Mouse (Mus musculus) cortical plate, adult 2 months (tissue): ENCODE results near the gene Rbbp7. TPM values are rescaled to one million over a fixed set of nuclear protein-coding genes. Genes with fewer than 3 reads are reported as not detected.
"Not testable (repeated sequence)": the region's sequence is repeated elsewhere in the genome, so short reads cannot be mapped to it uniquely, and the experiment has no call there.

Experiments
- H3K27ac ChIP-seq: fragments of 200-500 bp; 2 replicates; pipeline ENCODE4 v1.5.1; 2012; ENCODE audit warnings: low read length, control low read depth, inconsistent platforms; ENCODE audit not compliant: insufficient read depth
- H3K4me1 ChIP-seq: fragments of 200-500 bp; 2 replicates; pipeline ENCODE4 v1.6.1; 2011; ENCODE audit warnings: low read length; ENCODE audit not compliant: control insufficient read depth, insufficient read depth
- H3K4me3 ChIP-seq: fragments of 200-500 bp; 2 replicates; pipeline ENCODE4 v1.5.1; 2011; ENCODE audit warnings: mild to moderate bottlenecking, low read length, control low read depth; ENCODE audit not compliant: insufficient read depth
- CTCF ChIP-seq: fragments of 200-500 bp; IDR thresholded peaks from 2 replicates; pipeline ENCODE4 v1.5.1; 2011; ENCODE audit warnings: mild to moderate bottlenecking, control low read depth, low read length; ENCODE audit not compliant: insufficient read depth; ENCODE audit errors: extremely low read depth
- POLR2A ChIP-seq: fragments of 200-500 bp; IDR thresholded peaks from 2 replicates; pipeline ENCODE4 v1.6.1; 2011; ENCODE audit warnings: mild to moderate bottlenecking, low read length, control low read depth; ENCODE audit not compliant: insufficient read depth; ENCODE audit errors: extremely low read depth
- polyA plus RNA-seq: library from polyadenylated mRNA; depleted of rRNA; stranded (reverse); fragments of >200 nt; gene quantifications from 2 replicates; pipeline ENCODE4 v1.2.3, GENCODE M21; 2012

Gene Rbbp7
- polyA plus RNA-seq, 1 experiment: 121 TPM

DNA sequence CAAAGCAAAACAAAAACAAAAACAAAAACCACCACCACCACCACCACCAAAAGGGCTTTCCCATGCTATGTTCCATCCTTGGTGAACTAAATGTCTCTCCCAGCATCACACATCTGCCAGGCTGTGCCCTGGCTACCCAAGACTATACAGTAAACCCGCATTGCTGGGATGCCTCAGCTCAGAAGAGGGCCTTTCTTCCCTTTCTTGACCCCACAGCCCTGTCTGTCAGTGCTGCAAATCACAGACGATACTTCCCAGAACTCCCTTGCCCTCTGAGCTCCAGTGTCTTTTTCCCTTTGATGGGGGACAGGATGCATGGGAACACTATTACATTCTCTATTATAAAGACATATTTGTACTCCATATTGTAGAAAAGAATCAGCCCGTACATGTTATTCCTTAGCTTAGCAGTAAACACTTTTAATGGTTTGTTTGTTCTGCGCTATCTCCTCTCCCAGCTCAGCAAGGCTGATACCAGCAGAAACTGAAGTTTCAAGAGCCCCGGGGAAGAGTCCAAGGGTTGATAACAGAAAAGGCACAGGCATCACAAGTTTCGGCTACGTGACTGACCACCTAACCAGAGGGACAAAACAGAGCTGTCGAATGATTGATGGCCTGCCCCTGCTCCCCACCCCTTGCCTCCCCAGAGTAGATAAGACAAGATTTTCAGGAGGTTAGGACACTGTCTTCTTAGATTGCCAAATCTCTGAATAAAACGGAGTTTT lies 11.3 kb upstream of the Rbbp7 start:
- no peaks in the 10 kb centered on the region for H3K4me1 ChIP-seq
- H3K27ac ChIP-seq: no peak overlapping the region
- TF ChIP-seq CTCF (no peak), POLR2A (no peak)
- H3K4me3 ChIP-seq: no peak overlapping the region

DNA sequence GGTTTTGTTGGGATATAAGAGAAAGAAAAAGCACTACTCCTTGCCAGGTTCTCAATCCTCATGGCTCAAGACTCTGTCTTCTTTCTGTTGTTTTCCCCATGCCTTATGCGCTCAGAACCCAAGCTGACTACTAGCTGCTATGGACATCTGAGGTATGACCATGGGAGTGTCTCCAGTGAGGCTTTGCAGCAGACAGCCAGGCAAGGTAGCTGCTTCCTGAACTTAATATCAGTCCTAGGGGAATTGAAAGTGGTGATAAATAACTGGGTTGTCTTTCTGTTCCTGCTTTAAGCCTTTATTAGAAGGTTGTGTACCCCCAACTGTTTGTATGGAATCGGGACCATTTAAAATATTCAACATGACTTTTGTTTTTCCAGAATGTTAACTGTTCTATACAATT lies 7.8 kb upstream of the Rbbp7 start:
- Histone ChIP-seq H3K27ac (no peak overlapping the region), H3K4me1 (no peaks in the 10 kb centered on the region), H3K4me3 (no peak overlapping the region)
- TF ChIP-seq CTCF: no peak
- TF ChIP-seq POLR2A: no peak

DNA sequence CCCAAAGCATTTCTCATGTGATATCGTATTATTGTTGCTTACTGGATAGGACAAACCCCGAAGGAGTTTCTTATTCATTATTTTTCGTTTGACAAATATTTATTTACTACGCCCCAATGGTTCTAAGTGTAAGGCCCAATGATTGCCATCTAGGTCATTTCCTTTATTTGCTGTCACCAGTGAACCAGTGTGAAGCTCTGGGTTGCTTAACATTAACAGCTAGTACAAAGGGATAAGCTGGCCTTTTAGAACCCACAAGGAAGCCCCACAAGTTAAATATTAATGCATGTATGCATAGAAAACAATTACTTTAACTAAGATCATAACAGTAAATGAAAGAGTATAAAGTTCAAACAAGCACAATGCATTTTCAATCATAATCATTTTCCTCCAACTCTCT lies 5.9 kb upstream of the Rbbp7 start:
- TF ChIP-seq CTCF: no peak
- TF ChIP-seq POLR2A: no peak
- no peak overlapping the region for H3K27ac ChIP-seq

DNA sequence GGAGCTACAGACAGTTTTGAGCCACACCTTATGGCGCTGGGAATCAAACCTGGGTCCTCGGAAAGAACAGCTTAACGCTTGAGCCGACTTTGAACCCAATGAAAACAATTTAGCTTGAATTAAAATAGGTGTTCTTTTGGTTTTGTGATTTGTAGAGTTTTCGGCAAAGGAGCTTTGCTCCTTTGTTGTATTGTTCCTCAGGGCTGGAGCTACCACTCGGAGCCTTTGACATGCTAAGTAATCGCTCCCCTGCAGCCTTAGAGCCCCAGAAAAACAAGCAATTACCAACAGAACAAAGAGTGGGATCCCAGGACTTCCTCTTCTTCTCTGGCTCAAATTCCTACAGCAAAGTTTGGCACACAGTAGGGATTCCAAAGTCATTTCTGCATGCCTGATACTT lies 4.1 kb upstream of the Rbbp7 start:
- no peak overlapping the region for H3K27ac ChIP-seq
- H3K4me3 ChIP-seq: no peak overlapping the region
- H3K4me1 ChIP-seq: no peaks in the 10 kb centered on the region; the same call in 1 of the 2 replicates
- TF ChIP-seq POLR2A (no peak), CTCF (no peak)

More for the DNA sequence above, 5.9 kb upstream of the Rbbp7 start:
- Histone ChIP-seq H3K4me1 (no peaks in the 10 kb centered on the region; the same call in 1 of the 2 replicates), H3K4me3 (no peak overlapping the region)

DNA sequence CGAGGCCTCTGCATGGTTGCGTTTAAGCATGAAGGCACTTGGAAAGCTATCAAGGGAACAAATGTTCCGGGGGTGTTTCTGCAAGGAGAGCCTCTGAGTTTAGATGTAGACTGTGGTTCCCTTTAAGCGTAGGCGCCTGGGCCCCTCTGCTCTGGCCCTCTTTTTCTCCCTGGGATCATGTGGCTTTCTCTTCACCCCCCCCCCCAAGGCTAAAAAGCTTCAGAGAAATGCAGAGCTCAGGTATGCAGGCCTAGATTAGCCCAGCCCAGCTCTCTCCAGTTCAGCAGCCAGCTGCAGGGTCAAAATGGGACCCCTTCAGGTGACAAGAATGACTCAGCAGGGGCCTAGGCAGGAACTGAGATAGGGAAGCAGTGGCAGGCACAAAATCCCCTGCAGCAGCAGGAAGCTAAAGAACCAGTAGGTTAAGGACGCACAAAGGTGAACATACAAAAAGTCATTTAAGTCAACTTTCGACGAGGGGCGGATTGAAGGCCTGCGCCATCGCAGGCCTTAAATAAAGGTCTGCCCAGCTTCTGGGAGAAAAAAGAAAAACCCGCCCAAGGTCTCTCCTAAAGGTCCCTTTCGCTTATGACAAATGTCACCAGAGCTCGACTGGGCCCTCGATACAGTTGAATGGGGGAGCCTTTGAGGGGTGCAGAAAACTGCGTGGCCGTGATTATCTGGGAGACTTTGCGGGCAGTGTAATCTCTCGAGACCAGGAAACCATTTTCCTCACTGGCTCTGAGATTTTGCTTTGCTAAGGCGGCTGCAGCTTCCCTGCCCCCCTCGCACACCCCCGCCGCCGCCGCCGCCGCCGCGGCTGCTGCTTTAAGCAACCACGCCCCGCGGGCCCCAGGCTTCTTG lies 719 bp upstream of the Rbbp7 start:
- no peak for TF ChIP-seq POLR2A
- no peak for TF ChIP-seq CTCF
- Histone ChIP-seq H3K4me1 (no peaks in the 10 kb centered on the region; the same call in 1 of the 2 replicates), H3K27ac (peak overlapping the region; percentile 99), H3K4me3 (peak overlapping the region; percentile 26)

DNA sequence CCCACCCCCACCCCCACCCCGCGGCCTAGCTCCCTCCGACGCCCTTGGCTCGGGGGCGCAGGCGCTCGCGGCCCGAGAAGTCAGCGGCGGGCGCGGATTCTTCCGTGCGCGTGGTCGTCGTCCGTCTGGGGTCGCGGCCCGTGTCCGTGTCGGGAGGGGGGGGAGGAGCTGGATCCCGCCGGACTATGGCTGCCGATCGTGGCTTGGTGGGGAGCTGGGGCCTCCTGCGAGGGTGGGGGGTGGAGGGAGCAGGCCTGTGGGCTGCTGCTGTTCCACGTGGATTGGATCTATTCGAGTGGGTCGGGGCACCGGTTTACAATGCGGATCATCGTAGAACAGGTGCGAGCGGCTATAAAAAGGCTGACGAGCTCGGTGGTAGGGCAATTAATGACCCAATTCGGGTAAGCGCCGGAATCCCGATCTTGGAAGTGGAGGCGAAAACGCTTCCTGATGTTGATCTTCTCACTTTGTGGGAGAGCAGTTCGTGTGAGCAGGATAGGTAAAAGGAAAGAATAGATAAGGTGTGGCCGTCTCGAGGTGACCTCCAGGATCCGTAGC lies 835 bp downstream of the Rbbp7 start:
- Histone ChIP-seq H3K27ac (no peak overlapping the region), H3K4me3 (peak overlapping the region; percentile 96), H3K4me1 (no peaks in the 10 kb centered on the region; the same call in 1 of the 2 replicates)
- TF ChIP-seq CTCF: no peak
- no peak for TF ChIP-seq POLR2A

DNA sequence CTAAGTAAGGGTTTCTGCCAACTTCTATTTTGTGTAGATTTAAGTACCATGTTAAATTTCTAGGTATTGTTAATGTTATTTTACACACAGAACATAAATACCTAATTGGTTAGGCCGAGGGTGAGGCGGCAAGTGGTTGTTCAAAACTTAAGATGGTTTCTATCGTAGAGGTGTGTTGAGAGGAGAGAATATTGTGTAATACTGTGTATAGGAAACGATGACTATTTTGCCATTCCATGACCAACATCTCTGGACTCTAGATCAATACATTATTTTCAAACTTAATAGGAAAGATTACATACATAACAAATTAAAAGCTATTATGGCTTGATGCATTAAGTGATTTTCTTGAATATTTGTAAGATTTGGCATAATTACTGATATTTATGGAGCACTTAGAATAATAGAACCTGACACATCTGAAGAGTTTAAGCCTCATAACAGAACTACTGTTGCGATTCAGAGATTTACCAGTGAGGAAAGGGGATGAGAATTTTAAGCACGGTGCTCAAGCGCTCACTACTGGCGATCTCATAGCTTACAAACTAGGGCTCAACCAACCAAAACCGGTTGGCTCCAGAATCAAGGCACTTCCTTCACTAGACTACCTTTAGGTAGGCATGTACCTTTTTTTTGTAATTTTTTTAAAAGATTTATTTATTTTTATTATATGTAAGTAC lies 1.7 kb downstream of the Rbbp7 start:
- H3K4me3 ChIP-seq: peak overlapping the region; percentile 96
- H3K4me1 ChIP-seq: no peaks in the 10 kb centered on the region; the same call in 1 of the 2 replicates
- H3K27ac ChIP-seq: no peak overlapping the region
- TF ChIP-seq POLR2A (no peak), CTCF (0 out of 2 replicates have a peak, but pooled peaks have one; percentile 14)

DNA sequence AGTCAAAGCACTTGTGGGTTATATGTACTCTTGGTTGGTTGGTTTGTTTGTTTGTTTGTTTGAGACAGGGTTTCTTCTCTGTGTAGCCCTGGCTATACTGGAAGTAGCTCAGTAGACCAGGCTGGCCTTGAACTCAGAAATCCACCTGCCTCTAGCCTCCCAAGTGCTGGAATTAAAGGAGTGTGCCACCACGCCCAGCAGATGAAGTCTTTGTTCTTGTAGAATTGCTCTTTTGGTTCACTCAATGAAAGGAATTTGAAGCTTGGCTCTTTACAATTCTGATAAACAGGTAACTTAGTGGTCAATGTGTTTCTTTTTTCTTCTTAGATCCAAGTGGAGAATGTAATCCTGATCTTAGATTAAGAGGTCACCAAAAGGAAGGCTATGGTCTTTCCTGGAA lies 10.5 kb downstream of the Rbbp7 start:
- H3K4me3 ChIP-seq: no peak overlapping the region
- no peaks in the 10 kb centered on the region for H3K4me1 ChIP-seq
- TF ChIP-seq CTCF: no peak
- TF ChIP-seq POLR2A: no peak
- H3K27ac ChIP-seq: no peak overlapping the region

DNA sequence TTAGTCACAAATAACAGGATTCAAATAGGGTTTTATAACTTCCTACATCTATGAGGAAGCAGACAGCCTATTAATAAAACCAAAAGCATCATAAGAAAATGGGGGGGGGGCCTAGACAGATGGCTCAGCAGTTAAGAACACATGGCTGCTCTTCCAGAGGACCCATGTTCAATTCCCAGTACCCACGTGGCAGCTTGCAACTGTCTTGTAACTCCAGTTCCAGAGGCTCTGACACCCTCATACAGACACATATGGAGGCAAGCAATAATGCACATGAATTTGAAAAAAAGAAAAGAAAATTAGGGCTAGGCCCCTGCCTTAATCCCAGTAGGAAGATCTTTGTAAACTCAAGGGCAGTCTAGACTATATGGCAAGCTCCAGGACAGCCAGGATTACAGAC lies 28.2 kb downstream of the Rbbp7 start:
- Histone ChIP-seq H3K4me3 (no peak overlapping the region), H3K4me1 (no peaks in the 10 kb centered on the region; the same call in 1 of the 2 replicates), H3K27ac (no peak overlapping the region)
- TF ChIP-seq POLR2A (no peak), CTCF (no peak)

DNA sequence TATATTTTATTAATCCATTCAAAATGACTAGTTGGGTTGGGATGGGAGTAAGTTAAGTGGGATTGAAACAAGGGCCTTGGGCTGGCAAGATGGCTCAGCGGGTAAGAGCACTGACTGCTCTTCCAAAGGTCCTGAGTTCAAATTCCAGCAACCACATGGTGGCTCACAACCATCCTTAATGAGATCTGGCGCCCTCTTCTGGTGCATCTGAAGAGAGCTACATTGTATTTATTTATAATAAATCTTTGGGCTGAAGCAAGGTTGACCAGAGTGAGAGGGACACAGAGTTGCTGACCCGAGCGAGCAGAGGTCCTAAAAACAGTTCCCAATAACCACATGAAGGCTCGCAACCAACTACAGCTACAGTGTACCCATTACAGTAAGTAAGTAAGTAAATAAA lies 31.2 kb downstream of the Rbbp7 start:
- H3K27ac ChIP-seq, H3K4me3 ChIP-seq, H3K4me1 ChIP-seq: not testable (repeated sequence)
